Mouse (Mus musculus) liver, embryonic 18 days (tissue): ENCODE measurements around the gene Ston1. TPM values are rescaled to one million over a fixed set of nuclear protein-coding genes. Genes with fewer than 3 reads are reported as not detected.

Experiments
- polyA plus RNA-seq: library from polyadenylated mRNA; depleted of rRNA; stranded (reverse); fragments of >200 nt; gene quantifications from 2 replicates; pipeline ENCODE4 v1.2.3, GENCODE M21; 2012; rRNA removed

The Ston1 gene
- polyA plus RNA-seq, result 2.5 and 2.7 TPM in 2 replicates

GRCm38 (mm10) chr17:88597222-88598055 lies at the start of gene Ston1:
Gene Ston1 (plus strand): TSS chr17:88597684.

DNA sequence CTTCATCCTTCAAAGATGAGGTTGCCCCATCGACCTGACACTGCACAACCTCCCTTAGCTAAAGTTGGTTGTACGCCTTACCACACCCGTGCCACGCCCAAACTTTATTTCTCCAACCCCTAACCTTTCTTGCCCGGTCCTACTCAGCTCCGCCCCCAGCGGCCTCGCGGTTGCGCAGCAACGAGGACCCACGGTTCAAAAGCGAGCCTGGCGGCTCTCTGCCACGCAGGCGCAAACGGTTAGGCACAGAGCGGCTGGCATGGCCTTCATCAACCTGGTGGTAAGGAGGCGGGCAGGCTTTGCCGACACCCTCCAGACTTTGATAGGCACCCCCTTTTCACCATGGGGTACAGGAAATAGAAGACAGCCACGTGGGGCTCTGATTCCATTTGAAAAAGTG lies 71.0 kb downstream of the Ston1 start, which contains the start of gene Gtf2a1l:
Gene Gtf2a1l, plus strand, starts transcription at position 209 of the 400 bp plus-strand sequence.

Other genes with a start within 250 kb of the Ston1 start
- 3.9 and 4.3 TPM in 2 replicates for gene Foxn2, start 157.0 kb upstream of the Ston1 start, polyA plus RNA-seq
- gene Ppp1r21, start 67.6 kb upstream of the Ston1 start, polyA plus RNA-seq, result 13.5 and 15.8 TPM in 2 replicates
- gene Gtf2a1l, start 71.0 kb downstream of the Ston1 start, polyA plus RNA-seq, result not detected in 2 replicates
- gene Lhcgr, start 194.3 kb downstream of the Ston1 start, polyA plus RNA-seq, result under 0.01 and 0.03 TPM in 2 replicates